Mouse (Mus musculus) cerebellum, adult 2 months (tissue): ENCODE results near the gene Cfap43. TPM values are rescaled to one million over a fixed set of nuclear protein-coding genes. Genes with fewer than 3 reads are reported as not detected.

Experiments used
- DNase-seq, 2 experiments: peaks; one replicate each; pipeline ENCODE4 v3.0.0; 2021
- H3K27ac ChIP-seq: fragments of 200-500 bp; 2 replicates; pipeline ENCODE4 v1.5.1; 2012; ENCODE audit warnings: low read length, control low read depth, inconsistent platforms; ENCODE audit not compliant: insufficient read depth
- H3K27me3 ChIP-seq: fragments of 200-500 bp; 2 replicates; pipeline ENCODE4 v1.6.1; 2012; ENCODE audit warnings: inconsistent platforms, mild to moderate bottlenecking, low read length, moderate library complexity; ENCODE audit not compliant: control insufficient read depth, insufficient read depth
- H3K4me1 ChIP-seq: fragments of 200-500 bp; 2 replicates; pipeline ENCODE4 v1.6.1; 2011; ENCODE audit warnings: low read length; ENCODE audit not compliant: control insufficient read depth, insufficient read depth
- H3K4me3 ChIP-seq: fragments of 200-500 bp; replicated peaks from 2 replicates; pipeline ENCODE3; 2011; ENCODE audit warnings: mild to moderate bottlenecking, low read depth, low read length, control low read depth; ENCODE audit not compliant: insufficient read depth
- CTCF ChIP-seq: fragments of 200-500 bp; IDR thresholded peaks from 2 replicates; pipeline ENCODE4 v1.5.1; 2011; ENCODE audit warnings: low read depth, mild to moderate bottlenecking, control low read depth, low read length, moderate library complexity, borderline replicate concordance; ENCODE audit not compliant: insufficient read depth
- POLR2A ChIP-seq: fragments of 200-500 bp; IDR thresholded peaks from 2 replicates; pipeline ENCODE4 v1.6.1; 2011; ENCODE audit warnings: low read length, control low read depth, borderline replicate concordance; ENCODE audit not compliant: insufficient read depth
- WGBS: fragments of 180-500 bp; shearing (Covaris S2); methylation state at CpG from one replicate; pipeline ENCODE4 v1.1.7; 2018; 5-methylcytosine and 5-hydroxymethylcytosine counted together
- polyA plus RNA-seq: library from polyadenylated mRNA; depleted of rRNA; stranded (reverse); fragments of >200 nt; gene quantifications from 2 replicates; pipeline ENCODE4 v1.2.3, GENCODE M21; 2012; rRNA removed

The Cfap43 gene
- polyA plus RNA-seq, 1 experiment = 1.00 TPM

GRCm38 (mm10) chr19:47697067-47697466, 222.0 kb downstream of the Cfap43 start:
- H3K4me1 ChIP-seq = no peaks in the 10 kb centered on the region
- no peak overlapping the region for H3K27ac ChIP-seq
- H3K27me3 ChIP-seq = no peaks in the 10 kb centered on the region
- TF ChIP-seq CTCF (no peak), POLR2A (no peak)
- DNase-seq = no peak
- WGBS = 65% methylated on average over 11 of the region's 11 CpGs
- no peak overlapping the region for H3K4me3 ChIP-seq

GRCm38 (mm10) chr19:47696411-47696810, 222.7 kb downstream of the Cfap43 start:
- no peak for TF ChIP-seq POLR2A
- no peak for TF ChIP-seq CTCF
- WGBS = 87% methylated on average over 8 of the region's 8 CpGs
- H3K4me3 ChIP-seq = no peak overlapping the region

GRCm38 (mm10) chr19:47695725-47696124, 223.4 kb downstream of the Cfap43 start:
- WGBS = 89% methylated on average over 6 of the region's 6 CpGs
- Histone ChIP-seq H3K27ac (no peak overlapping the region), H3K4me3 (no peak overlapping the region), H3K4me1 (no peaks in the 10 kb centered on the region), H3K27me3 (no peaks in the 10 kb centered on the region)
- TF ChIP-seq CTCF (no peak), POLR2A (no peak)
- DNase-seq = no peak

More at GRCm38 (mm10) chr19:47696411-47696810, 222.7 kb downstream of the Cfap43 start:
- Histone ChIP-seq H3K27me3 (no peaks in the 10 kb centered on the region), H3K27ac (no peak overlapping the region), H3K4me1 (no peaks in the 10 kb centered on the region)
- DNase-seq = no peak

GRCm38 (mm10) chr19:47691994-47692393, 227.1 kb downstream of the Cfap43 start, which contains the start of gene Col17a1:
TSS of gene Col17a1 (minus strand) at chr19:47692094.
- Histone ChIP-seq H3K27me3 (no peaks in the 10 kb centered on the region), H3K4me1 (no peaks in the 10 kb centered on the region), H3K4me3 (no peak within 1 kb of the TSS), H3K27ac (no peak within 1 kb of the TSS)
- 80% methylated on average over 6 of the region's 6 CpGs for WGBS
- TF ChIP-seq POLR2A (no peak), CTCF (no peak)
- no peak for DNase-seq

- Histone ChIP-seq H3K4me1 (no peaks in the 10 kb centered on the region), H3K27me3 (no peaks in the 10 kb centered on the region), H3K27ac (no peak overlapping the region), H3K4me3 (no peak overlapping the region)
- TF ChIP-seq POLR2A (no peak), CTCF (no peak)
- 93% methylated on average over 7 of the region's 7 CpGs for WGBS
- no peak for DNase-seq
These were observed 229.5 kb downstream of the Cfap43 start for GRCm38 (mm10) chr19:47689592-47689991.

Other genes with a start within 250 kb of the Cfap43 start
- 3.6 and 4.1 TPM in 2 replicates for gene Col17a1, start 227.2 kb downstream of the Cfap43 start, polyA plus RNA-seq
- 81.6 and 84.8 TPM in 2 replicates for gene Sfr1, start 187.6 kb downstream of the Cfap43 start, polyA plus RNA-seq
- 40.5 and 42.1 TPM in 2 replicates for gene Gsto1, start 64.3 kb downstream of the Cfap43 start, polyA plus RNA-seq
- gene Gsto2, start 53.8 kb downstream of the Cfap43 start, polyA plus RNA-seq = 2.5 and 2.9 TPM in 2 replicates
- 0.52 and 0.57 TPM in 2 replicates for gene Itprip, start within 50 bp of the Cfap43 start, polyA plus RNA-seq
- 0.07 and 0.10 TPM in 2 replicates for gene Cfap58, start 18.4 kb upstream of the Cfap43 start, polyA plus RNA-seq